Mouse (Mus musculus): Measurements from ENCODE around the gene Pawr.

GRCm38 (mm10) chr10:108335736-108336292 is 3.9 kb downstream of the Pawr start:
- TF ChIP-seq GATA1 (IDR thresholded peaks at IDR 0.05; ENCODE audit: borderline replicate concordance, low read length) (no peak), FLI1 (IDR thresholded peaks at IDR 0.05; ENCODE audit: low read length) (no peak)

Data from megakaryocyte, embryonic 14.5 days (primary cell).